ENCODE assay signal across 14 mouse cellular contexts in genomic region chr4:85241675-85242074, GRCm38 (mm10). TPM values are rescaled to one million over a fixed set of nuclear protein-coding genes. Genes with fewer than 3 reads are reported as not detected.
"Had no signal": no experiment of that assay in that cellular context is flagged by ENCODE, and none has a peak within 500 bp of the region (broad histone marks: within the 10 kb centered on the region; RNA-seq: fewer than 3 reads in every experiment).

No protein-coding gene starts in this region.

- DNase-seq: lung, adult 18-20 months; lung, embryonic 14.5 days; lung, postnatal 10 days; lung, postnatal 4 days; midbrain, embryonic 14.5 days; retina, postnatal 1 day; right cerebral cortex, adult 18-20 months; right cerebral cortex, postnatal 14 days; thymus, adult 2 months; thymus, postnatal 25 days; thymus, postnatal 4 days had no signal

RNA-seq across cellular contexts. Expression of gene Sh3gl2, which starts 36.7 kb away (rescaled TPM):
- total RNA-seq: megakaryocyte, adult 5-6 weeks; megakaryocyte-erythroid progenitor cell, adult 5-6 weeks had no signal
- polyA plus RNA-seq: myocyte had no signal
